Mouse (Mus musculus): ENCODE results near the gene Rnaseh2a.

- TF ChIP-seq CTCF (IDR thresholded peaks at IDR 0.05; ENCODE audit: insufficient read depth, low read length), result no peak
- no peak for TF ChIP-seq POLR2A (IDR thresholded peaks at IDR 0.05; ENCODE audit: borderline replicate concordance, extremely low read depth, low read depth, low read length)
Measured at GRCm38 (mm10) chr8:84943699-84944098, 25.9 kb downstream of the Rnaseh2a start.

Measured in lung, adult 2 months (tissue).